Mouse (Mus musculus) heart, embryonic 14.5 days (tissue): ENCODE data around the gene Osbpl3. TPM values are rescaled to one million over a fixed set of nuclear protein-coding genes. Genes with fewer than 3 reads are reported as not detected.

ENCODE experiments used
- ATAC-seq: fragments of 200-750 bp; cut with Nextera tagmentation; 2 replicates; pipeline ENCODE4 v1.8.0; 2017; ENCODE audit warnings: low read depth, moderate TSS enrichment; ENCODE audit not compliant: insufficient number of reproducible peaks, insufficient read depth, low FRiP score
- H3K27ac ChIP-seq, 2 experiments: fragments of 200-500 bp in 1 of 2; fragments of 300-500 bp in 1 of 2; sonication (generic) in 1 of 2; replicated peaks in 1 of 2; 2 replicates each; pipeline ENCODE4 v1.5.1; 2012 to 2014; ENCODE audit warnings: low read depth in 2 of 2, low read length in 2 of 2, control low read depth in 1 of 2, mild to moderate bottlenecking in 1 of 2, mixed read lengths in 1 of 2; ENCODE audit not compliant: control insufficient read depth in 1 of 2, insufficient read depth in 1 of 2
- H3K27me3 ChIP-seq: fragments of 300-500 bp; sonication (generic); 2 replicates; pipeline ENCODE4 v1.6.1; 2014; ENCODE audit warnings: mild to moderate bottlenecking, low read length, control low read depth; ENCODE audit not compliant: control insufficient read depth, insufficient read depth
- H3K36me3 ChIP-seq: fragments of 300-500 bp; sonication (generic); 2 replicates; pipeline ENCODE4 v1.6.1; 2014; ENCODE audit warnings: mild to moderate bottlenecking, control low read depth, low read length, mixed read lengths; ENCODE audit not compliant: control insufficient read depth, insufficient read depth
- H3K4me1 ChIP-seq, 2 experiments: fragments of 200-500 bp in 1 of 2; fragments of 300-500 bp in 1 of 2; sonication (generic) in 1 of 2; 2 replicates each; pipeline ENCODE4 v1.6.1; 2012 to 2014; ENCODE audit warnings: low read length in 2 of 2, control low read depth in 1 of 2, mixed read lengths in 1 of 2; ENCODE audit not compliant: control insufficient read depth in 2 of 2, insufficient read depth in 2 of 2
- H3K4me2 ChIP-seq: fragments of 300-500 bp; sonication (generic); 2 replicates; pipeline ENCODE4 v1.6.1; 2014; ENCODE audit warnings: mild to moderate bottlenecking, low read length
- H3K4me3 ChIP-seq, 2 experiments: fragments of 200-500 bp in 1 of 2; fragments of 300-500 bp in 1 of 2; sonication (generic) in 1 of 2; 2 replicates each; pipeline ENCODE4 v1.5.1; 2012 to 2014; ENCODE audit warnings: low read length in 2 of 2, mild to moderate bottlenecking in 2 of 2, control low read depth in 1 of 2, low read depth in 1 of 2, moderate library complexity in 1 of 2; ENCODE audit not compliant: control insufficient read depth in 1 of 2, insufficient read depth in 1 of 2
- H3K9ac ChIP-seq: fragments of 300-500 bp; sonication (generic); 2 replicates; pipeline ENCODE4 v1.6.1; 2014; ENCODE audit warnings: mild to moderate bottlenecking, low read length
- H3K9me3 ChIP-seq: fragments of 300-500 bp; sonication (generic); 2 replicates; pipeline ENCODE4 v1.6.1; 2016; ENCODE audit warnings: low read length, control low read depth; ENCODE audit not compliant: control insufficient read depth
- WGBS: fragments of 180-500 bp; shearing (Covaris S2); extraction: QIAGEN DNeasy Blood & Tissue Kit; methylation state at CpG from one replicate; pipeline ENCODE4 v1.1.7; 2014; 5-methylcytosine and 5-hydroxymethylcytosine counted together
- polyA plus RNA-seq: library from polyadenylated mRNA; unstranded; fragments of >200 nt; fragmentation: Nextera tagmentation; extraction: Ambion mirVana; gene quantifications from 2 replicates; pipeline ENCODE4 v1.2.1, GENCODE M21; 2014

Osbpl3 gene
- polyA plus RNA-seq, 1 experiment from 2014 or later, result 16.7 TPM

GRCm38 (mm10) chr6:50393960-50394359 is 62.0 kb downstream of the Osbpl3 start:
- Histone ChIP-seq H3K4me1 (peaks cover 3 to 22% of the 10 kb centered on the region in 2 experiments; a peak in 2 of 4 replicates), H3K27ac (no peak overlapping the region), H3K9ac (no peak overlapping the region), H3K4me3 (no peak overlapping the region), H3K27me3 (no peaks in the 10 kb centered on the region), H3K36me3 (no peaks in the 10 kb centered on the region), H3K9me3 (no peaks in the 10 kb centered on the region), H3K4me2 (no peak overlapping the region)
- WGBS, result 81% methylated on average over 8 of the region's 8 CpGs
- no peak for ATAC-seq

- Histone ChIP-seq H3K9me3 (no peaks in the 10 kb centered on the region), H3K4me2 (no peak overlapping the region), H3K4me1 (peaks cover 7 to 29% of the 10 kb centered on the region in 2 experiments), H3K9ac (no peak overlapping the region), H3K36me3 (no peaks in the 10 kb centered on the region), H3K27ac (no peak overlapping the region), H3K27me3 (no peaks in the 10 kb centered on the region), H3K4me3 (no peak overlapping the region)
- no peak for ATAC-seq
- 86% methylated on average over 3 of the region's 3 CpGs for WGBS
These were observed 64.0 kb downstream of the Osbpl3 start for GRCm38 (mm10) chr6:50391951-50392350.

- Histone ChIP-seq H3K4me1 (peaks cover 5 to 20% of the 10 kb centered on the region in 2 experiments), H3K9ac (no peak overlapping the region), H3K27me3 (no peaks in the 10 kb centered on the region), H3K4me2 (no peak overlapping the region), H3K9me3 (no peaks in the 10 kb centered on the region), H3K36me3 (no peaks in the 10 kb centered on the region), H3K4me3 (no peak overlapping the region), H3K27ac (peak overlapping the region; percentile 42 to 66; a peak in 3 of 4 replicates)
- no peak for ATAC-seq
- 38% methylated on average over 5 of the region's 5 CpGs for WGBS
These were observed 65.7 kb downstream of the Osbpl3 start for GRCm38 (mm10) chr6:50390313-50390712.

- Histone ChIP-seq H3K4me2 (no peak overlapping the region), H3K9me3 (no peaks in the 10 kb centered on the region), H3K27me3 (no peaks in the 10 kb centered on the region), H3K4me3 (no peak overlapping the region), H3K9ac (no peak overlapping the region), H3K36me3 (no peaks in the 10 kb centered on the region), H3K4me1 (peaks cover 5 to 19% of the 10 kb centered on the region in 2 experiments), H3K27ac (no peak overlapping the region)
- no peak for ATAC-seq
- 33% methylated on average over 5 of the region's 5 CpGs for WGBS
These were observed 68.4 kb downstream of the Osbpl3 start for GRCm38 (mm10) chr6:50387629-50388028.

GRCm38 (mm10) chr6:50386497-50386896 is 69.5 kb downstream of the Osbpl3 start:
- no peaks in the 10 kb centered on the region for H3K9me3 ChIP-seq
- no peak overlapping the region for H3K4me2 ChIP-seq
- H3K9ac ChIP-seq, result no peak overlapping the region
- H3K27ac ChIP-seq, result no peak overlapping the region
- WGBS, result 83% methylated on average over 4 of the region's 4 CpGs
- no peak for ATAC-seq
- H3K4me3 ChIP-seq, result no peak overlapping the region
- no peaks in the 10 kb centered on the region for H3K36me3 ChIP-seq
- no peaks in the 10 kb centered on the region for H3K27me3 ChIP-seq
- H3K4me1 ChIP-seq, result peaks cover 5 to 30% of the 10 kb centered on the region in 2 experiments

- no peaks in the 10 kb centered on the region for H3K27me3 ChIP-seq
- WGBS, result 92% methylated on average over 8 of the region's 8 CpGs
- no peak overlapping the region for H3K9ac ChIP-seq
- no peak overlapping the region for H3K27ac ChIP-seq
- H3K4me3 ChIP-seq, result no peak overlapping the region
- H3K36me3 ChIP-seq, result no peaks in the 10 kb centered on the region
- no peak for ATAC-seq
- H3K4me1 ChIP-seq, result peaks cover 4 to 35% of the 10 kb centered on the region in 2 experiments
- H3K4me2 ChIP-seq, result no peak overlapping the region
- H3K9me3 ChIP-seq, result no peaks in the 10 kb centered on the region
These were observed 70.5 kb downstream of the Osbpl3 start for GRCm38 (mm10) chr6:50385451-50386013.

- H3K4me1 ChIP-seq, result peaks cover 17 to 35% of the 10 kb centered on the region in 2 experiments
- H3K36me3 ChIP-seq, result no peaks in the 10 kb centered on the region
- H3K4me3 ChIP-seq, result no peak overlapping the region
- peak overlapping the region; percentile 43; the same call in 1 of the 2 replicates for H3K4me2 ChIP-seq
- no peak for ATAC-seq
- WGBS, result 75% methylated on average over 7 of the region's 7 CpGs
- no peak overlapping the region for H3K27ac ChIP-seq
- no peaks in the 10 kb centered on the region for H3K9me3 ChIP-seq
- H3K27me3 ChIP-seq, result no peaks in the 10 kb centered on the region
- H3K9ac ChIP-seq, result no peak overlapping the region; the same call in 1 of the 2 replicates
These were observed 73.3 kb downstream of the Osbpl3 start for GRCm38 (mm10) chr6:50382711-50383110.

GRCm38 (mm10) chr6:50382196-50382595 is 73.8 kb downstream of the Osbpl3 start:
- 0 out of 4 replicates have a peak overlapping the region, but pooled peaks of 1 of the 2 experiments have one; percentile 17 for H3K27ac ChIP-seq
- H3K4me2 ChIP-seq, result peak overlapping the region; percentile 43
- ATAC-seq, result no peak

More at GRCm38 (mm10) chr6:50382196-50382595, 73.8 kb downstream of the Osbpl3 start:
- H3K36me3 ChIP-seq, result no peaks in the 10 kb centered on the region
- peak overlapping the region; percentile 17; the same call in 1 of the 2 replicates for H3K9ac ChIP-seq
- no peaks in the 10 kb centered on the region for H3K27me3 ChIP-seq
- WGBS, result 30% methylated on average over 8 of the region's 8 CpGs
- H3K4me1 ChIP-seq, result peaks cover 15 to 32% of the 10 kb centered on the region in 2 experiments
- no peak overlapping the region for H3K4me3 ChIP-seq
- no peaks in the 10 kb centered on the region for H3K9me3 ChIP-seq
